Mouse (Mus musculus): ENCODE results near the gene Lrit3.

GRCm38 (mm10) chr3:129821736-129822135 is 17.9 kb upstream of the Lrit3 start:
- TF ChIP-seq POLR2A (IDR thresholded peaks at IDR 0.05; ENCODE audit: insufficient read depth, low read depth, low read length) = no peak
- no peak for TF ChIP-seq CTCF (IDR thresholded peaks at IDR 0.05)
- no peak for TF ChIP-seq EP300 (IDR thresholded peaks at IDR 0.05; ENCODE audit: insufficient read depth, low read depth, low read length)

Measured in heart, adult 2 months (tissue).